In the genomic region with DNA sequence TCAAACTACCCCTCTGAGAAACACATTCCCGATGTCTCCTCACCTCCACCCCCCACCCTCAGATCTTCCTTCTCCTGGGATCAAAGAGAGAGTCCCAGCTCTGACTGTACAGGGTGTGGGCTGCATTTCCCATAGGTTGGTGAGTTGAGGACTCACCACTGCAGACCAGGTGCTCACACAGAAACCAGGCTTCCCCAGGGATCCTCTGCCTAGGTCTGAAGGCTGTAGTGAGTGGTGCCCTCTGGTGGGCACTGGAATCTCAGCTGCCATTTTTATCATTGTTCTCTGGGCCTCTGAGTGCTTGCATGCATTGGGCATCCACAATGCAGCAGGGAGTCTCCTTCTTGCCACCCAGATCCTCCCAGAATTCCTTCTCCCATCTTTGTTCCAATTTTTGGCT, we compare ENCODE assay signal across 8 mouse cellular contexts. TPM values are rescaled to one million over a fixed set of nuclear protein-coding genes. Genes with fewer than 3 reads are reported as not detected.
DNase-seq lines count a peak whose midpoint lies in the region; ATAC-seq and TF ChIP-seq lines count a peak whose summit lies in the region.
"Had no signal": no experiment of that assay in that cellular context is flagged by ENCODE, and none has a peak within 500 bp of the region (broad histone marks: within the 10 kb centered on the region; RNA-seq: fewer than 3 reads in every experiment).

No protein-coding gene starts in this region.

- 0 out of 2 replicates have a peak overlapping the region, but pooled peaks have one; percentile 34 for H3K9ac ChIP-seq in heart, embryonic 11.5 days (ENCODE audit: low read depth, low read length)
- no peak overlapping the region for H3K9ac ChIP-seq in kidney, embryonic 15.5 days
- no peak overlapping the region for H3K9ac ChIP-seq in lung, postnatal 0 days (replicated peaks; ENCODE audit: low read depth)
- H3K9ac ChIP-seq: limb, embryonic 13.5 days had no signal

- peak overlapping the region; percentile 22; the same call in 1 of the 2 replicates for H3K27ac ChIP-seq in heart, embryonic 11.5 days (ENCODE audit: low read depth, low read length)
- no peak overlapping the region for H3K27ac ChIP-seq in kidney, embryonic 15.5 days
- no peak overlapping the region for H3K27ac ChIP-seq in lung, postnatal 0 days (ENCODE audit: low read length)
- H3K27ac ChIP-seq: limb, embryonic 13.5 days had no signal

- H3K4me3 ChIP-seq in heart, embryonic 11.5 days (ENCODE audit: low read depth, low read length), result no peak overlapping the region
- H3K4me3 ChIP-seq in kidney, embryonic 15.5 days (replicated peaks), result no peak overlapping the region
- H3K4me3 ChIP-seq in lung, postnatal 0 days (ENCODE audit: low read depth, low read length), result no peak overlapping the region
- H3K4me3 ChIP-seq: limb, embryonic 13.5 days had no signal

- H3K4me1 ChIP-seq in heart, embryonic 11.5 days (ENCODE audit: control insufficient read depth, insufficient read depth, low read length), result peaks cover 41% of the 10 kb centered on the region
- 0 out of 2 replicates have a peak, but pooled peaks cover 14% of the 10 kb centered on the region for H3K4me1 ChIP-seq in kidney, embryonic 15.5 days
- H3K4me1 ChIP-seq in lung, postnatal 0 days (ENCODE audit: insufficient read depth, low read depth, low read length), result no peaks in the 10 kb centered on the region

- no peak overlapping the region for H3K4me2 ChIP-seq in heart, embryonic 11.5 days
- no peak overlapping the region for H3K4me2 ChIP-seq in kidney, embryonic 15.5 days
- no peak overlapping the region for H3K4me2 ChIP-seq in lung, postnatal 0 days (replicated peaks; ENCODE audit: low read depth, low read length)
- H3K4me2 ChIP-seq: limb, embryonic 13.5 days had no signal

- H3K27me3 ChIP-seq in heart, embryonic 11.5 days (ENCODE audit: control insufficient read depth, insufficient read depth, low read length), result no peaks in the 10 kb centered on the region
- no peaks in the 10 kb centered on the region for H3K27me3 ChIP-seq in kidney, embryonic 15.5 days
- no peaks in the 10 kb centered on the region for H3K27me3 ChIP-seq in lung, postnatal 0 days (replicated peaks; ENCODE audit: insufficient read depth, low read length)
- H3K27me3 ChIP-seq: limb, embryonic 13.5 days had no signal

- TF ChIP-seq CTCF in lung, postnatal 0 days (IDR thresholded peaks at IDR 0.05), result peak; percentile 88

- peak; percentile 63 for DNase-seq in CD4-positive helper T cell, adult 2 months (ENCODE audit: low read depth, low spot score)
- DNase-seq in ES-CJ7 (ENCODE audit: low read depth, low spot score), result peak; percentile 44
- peak; percentile 67 to 75 for DNase-seq in cerebellum, postnatal 14 days
- peak; percentile 72 for DNase-seq in lung, postnatal 0 days (ENCODE audit: low spot score)
- DNase-seq in right cerebral cortex, postnatal 36 days (ENCODE audit: low spot score in 2 of 2), result peak; percentile 62 to 66

- 73% methylated on average over 1 of the region's 1 CpGs for WGBS in heart, embryonic 11.5 days (ENCODE audit: insufficient replicate concordance)
- 79% methylated on average over 1 of the region's 1 CpGs for WGBS in kidney, embryonic 15.5 days
- 76% methylated on average over 1 of the region's 1 CpGs for WGBS in lung, postnatal 0 days

- H3K36me3 ChIP-seq in heart, embryonic 11.5 days (ENCODE audit: control insufficient read depth, insufficient read depth, low read length), result no peaks in the 10 kb centered on the region
- H3K36me3 ChIP-seq in kidney, embryonic 15.5 days, result no peaks in the 10 kb centered on the region
- no peaks in the 10 kb centered on the region for H3K36me3 ChIP-seq in lung, postnatal 0 days (ENCODE audit: insufficient read depth, low read length)
- H3K36me3 ChIP-seq: limb, embryonic 13.5 days had no signal

- no peak for TF ChIP-seq EP300 in lung, postnatal 0 days (IDR thresholded peaks at IDR 0.05)

- no peaks in the 10 kb centered on the region for H3K9me3 ChIP-seq in heart, embryonic 11.5 days (replicated peaks; ENCODE audit: control insufficient read depth, low read length)
- H3K9me3 ChIP-seq in kidney, embryonic 15.5 days (replicated peaks), result no peaks in the 10 kb centered on the region
- no peaks in the 10 kb centered on the region for H3K9me3 ChIP-seq in lung, postnatal 0 days (ENCODE audit: low read length)
- H3K9me3 ChIP-seq: limb, embryonic 13.5 days had no signal

- ATAC-seq in heart, embryonic 11.5 days (replicated peaks; ENCODE audit: insufficient number of reproducible peaks, low FRiP score, low TSS enrichment), result no peak
- ATAC-seq in kidney, embryonic 15.5 days (replicated peaks; ENCODE audit: low FRiP score), result peak; percentile 40; the same call in 1 of the 2 replicates
- ATAC-seq in lung, postnatal 0 days, result peak; percentile 39

RNA-seq across cellular contexts. Expression of a gene that starts 31.5 kb away (rescaled TPM):
- 23.5 and 28.2 TPM in 2 replicates for polyA plus RNA-seq in heart, embryonic 11.5 days (2014; fragmentation: Nextera tagmentation; extraction: Ambion mirVana)
- 2.4 and 2.5 TPM in 2 replicates for polyA plus RNA-seq in kidney, embryonic 15.5 days (2015; fragmentation: Nextera tagmentation; extraction: Ambion mirVana)
- polyA plus RNA-seq in lung, postnatal 0 days (2015; fragmentation: Nextera tagmentation; extraction: Ambion mirVana), result 33.8 and 49.4 TPM in 2 replicates

RNA-seq across cellular contexts. Expression of a gene that starts 39.0 kb away (rescaled TPM):
- 71.6 and 75.7 TPM in 2 replicates for polyA plus RNA-seq in heart, embryonic 11.5 days (2014; fragmentation: Nextera tagmentation; extraction: Ambion mirVana)
- polyA plus RNA-seq in kidney, embryonic 15.5 days (2015; fragmentation: Nextera tagmentation; extraction: Ambion mirVana), result 72.6 and 77.9 TPM in 2 replicates
- 55.5 and 58.3 TPM in 2 replicates for polyA plus RNA-seq in lung, postnatal 0 days (2015; fragmentation: Nextera tagmentation; extraction: Ambion mirVana)
